Mouse (Mus musculus) liver, postnatal 0 days (tissue): ENCODE measurements around the gene Tmem135. TPM values are rescaled to one million over a fixed set of nuclear protein-coding genes. Genes with fewer than 3 reads are reported as not detected.

Source experiments
- ATAC-seq: fragments of 200-750 bp; cut with Nextera tagmentation; 2 replicates; pipeline ENCODE4 v1.8.0; 2017; ENCODE audit warnings: mild to moderate bottlenecking, moderate library complexity
- DNase-seq: peaks from one replicate; pipeline ENCODE4 v3.0.0-alpha.2; 2016
- H3K27ac ChIP-seq: fragments of 300-500 bp; sonication (generic); 2 replicates; pipeline ENCODE4 v1.5.1; 2014; ENCODE audit warnings: antibody characterized with exemption, moderate library complexity, mild to moderate bottlenecking, low read depth
- H3K27me3 ChIP-seq: fragments of 300-500 bp; sonication (generic); 2 replicates; pipeline ENCODE4 v1.6.1; 2014; ENCODE audit warnings: low read length, control low read depth, mixed read lengths; ENCODE audit not compliant: insufficient read depth
- H3K36me3 ChIP-seq: fragments of 300-500 bp; sonication (generic); replicated peaks from 2 replicates; pipeline ENCODE4 v1.6.1; 2014; ENCODE audit warnings: mild to moderate bottlenecking, control low read depth, low read length, moderate library complexity, mixed read lengths; ENCODE audit not compliant: insufficient read depth
- H3K4me1 ChIP-seq: fragments of 300-500 bp; sonication (generic); 2 replicates; pipeline ENCODE4 v1.6.1; 2014; ENCODE audit warnings: antibody characterized with exemption, mild to moderate bottlenecking, control low read depth; ENCODE audit not compliant: insufficient read depth
- H3K4me2 ChIP-seq: fragments of 300-500 bp; sonication (generic); 2 replicates; pipeline ENCODE4 v1.6.1; 2014; ENCODE audit warnings: low read depth, mild to moderate bottlenecking, low read length, moderate library complexity, mixed read lengths
- H3K4me3 ChIP-seq: fragments of 300-500 bp; sonication (generic); 2 replicates; pipeline ENCODE4 v1.5.1; 2014; ENCODE audit warnings: low read depth, low read length
- H3K9ac ChIP-seq: fragments of 300-500 bp; sonication (generic); replicated peaks from 2 replicates; pipeline ENCODE4 v1.6.1; 2014; ENCODE audit warnings: mild to moderate bottlenecking, moderate library complexity
- H3K9me3 ChIP-seq: fragments of 300-500 bp; sonication (generic); 2 replicates; pipeline ENCODE4 v1.6.1; 2016; ENCODE audit warnings: mild to moderate bottlenecking, control low read depth, low read length, mixed read lengths
- CTCF ChIP-seq: sonication (generic); IDR thresholded peaks from 2 replicates; pipeline ENCODE4 v1.5.1; 2016; ENCODE audit warnings: antibody characterized with exemption, low read depth
- EP300 ChIP-seq: IDR thresholded peaks from 2 replicates; pipeline ENCODE4 v1.6.1; 2016; ENCODE audit warnings: antibody characterized with exemption, low read depth, mild to moderate bottlenecking
- WGBS: fragments of 180-500 bp; shearing (Covaris S2); extraction: QIAGEN DNeasy Blood & Tissue Kit; methylation state at CpG from one replicate; pipeline ENCODE4 v1.1.7; 2014; ENCODE audit not compliant: insufficient replicate concordance; 5-methylcytosine and 5-hydroxymethylcytosine counted together
- polyA plus RNA-seq: library from polyadenylated mRNA; unstranded; fragments of >200 nt; fragmentation: Nextera tagmentation; extraction: Ambion mirVana; gene quantifications from 2 replicates; pipeline ENCODE4 v1.2.1, GENCODE M21; 2015

Gene Tmem135
- polyA plus RNA-seq, 1 experiment from 2014 or later, result 31.7 TPM

- TF ChIP-seq EP300 (no peak), CTCF (no peak)
- Histone ChIP-seq H3K4me2 (no peak overlapping the region), H3K4me3 (no peak overlapping the region), H3K27me3 (no peaks in the 10 kb centered on the region), H3K27ac (no peak overlapping the region), H3K9ac (no peak overlapping the region), H3K36me3 (0 out of 2 replicates have a peak, but pooled peaks cover 3% of the 10 kb centered on the region), H3K9me3 (no peaks in the 10 kb centered on the region), H3K4me1 (no peaks in the 10 kb centered on the region)
- no peak for ATAC-seq
- WGBS, result 78% methylated on average over 6 of the region's 6 CpGs
- no peak for DNase-seq
Measured at GRCm38 (mm10) chr7:89161610-89162378, 242.2 kb downstream of the Tmem135 start.

DNA sequence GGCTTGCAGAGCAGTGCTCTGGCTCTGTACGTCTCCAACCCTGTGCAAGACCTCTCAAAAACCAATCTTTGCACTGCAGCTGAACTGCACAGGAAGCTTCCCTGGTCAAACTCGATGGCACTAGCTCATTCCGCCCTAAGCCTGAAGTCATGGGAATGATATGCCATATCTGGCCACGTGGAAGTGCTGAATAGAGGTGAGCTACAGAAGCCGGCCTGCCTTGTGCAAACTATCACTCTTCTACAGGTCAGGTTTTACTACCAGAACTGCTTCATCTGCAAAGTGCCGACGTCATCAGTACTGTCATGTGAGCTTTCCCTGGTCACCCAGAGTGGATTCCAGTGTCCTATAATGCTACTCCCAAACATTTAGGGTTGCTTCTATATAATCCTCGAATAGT lies 246.7 kb downstream of the Tmem135 start:
- ATAC-seq, result no peak
- Histone ChIP-seq H3K9me3 (no peaks in the 10 kb centered on the region), H3K27ac (no peak overlapping the region), H3K9ac (no peak overlapping the region), H3K27me3 (no peaks in the 10 kb centered on the region), H3K4me3 (no peak overlapping the region), H3K4me1 (no peaks in the 10 kb centered on the region; the same call in 1 of the 2 replicates), H3K4me2 (no peak overlapping the region), H3K36me3 (peaks cover 17% of the 10 kb centered on the region)
- DNase-seq, result no peak
- 73% methylated on average over 8 of the region's 8 CpGs for WGBS
- TF ChIP-seq EP300, result no peak
- no peak for TF ChIP-seq CTCF

DNA sequence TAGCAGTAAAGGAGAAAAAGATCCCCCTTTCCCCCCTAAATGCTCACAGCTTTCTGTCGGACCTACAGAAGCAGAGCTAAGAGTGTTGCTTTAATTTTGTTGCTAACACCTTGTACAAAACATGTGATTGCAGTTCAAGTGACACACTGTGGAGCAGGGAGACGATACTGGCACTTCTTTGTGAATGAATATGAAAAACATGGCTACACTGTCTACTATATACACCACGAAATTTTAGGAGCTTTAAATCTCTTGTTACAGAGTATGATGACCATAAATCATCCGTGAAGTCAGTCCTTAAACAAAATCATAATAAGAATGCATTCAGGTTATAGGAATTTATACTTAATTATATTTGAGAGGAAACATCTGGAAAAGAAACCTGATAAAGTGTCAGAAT lies 247.4 kb downstream of the Tmem135 start:
- Histone ChIP-seq H3K4me3 (no peak overlapping the region), H3K9me3 (no peaks in the 10 kb centered on the region), H3K4me1 (no peaks in the 10 kb centered on the region; the same call in 1 of the 2 replicates), H3K36me3 (peaks cover 20% of the 10 kb centered on the region), H3K27me3 (no peaks in the 10 kb centered on the region), H3K9ac (no peak overlapping the region), H3K4me2 (no peak overlapping the region), H3K27ac (no peak overlapping the region)
- no peak for TF ChIP-seq EP300
- TF ChIP-seq CTCF, result no peak
- no peak for DNase-seq
- ATAC-seq, result no peak
- 79% methylated on average over 4 of the region's 4 CpGs for WGBS

- DNase-seq, result no peak
Measured at GRCm38 (mm10) chr7:89155741-89156140, 248.3 kb downstream of the Tmem135 start.

DNA sequence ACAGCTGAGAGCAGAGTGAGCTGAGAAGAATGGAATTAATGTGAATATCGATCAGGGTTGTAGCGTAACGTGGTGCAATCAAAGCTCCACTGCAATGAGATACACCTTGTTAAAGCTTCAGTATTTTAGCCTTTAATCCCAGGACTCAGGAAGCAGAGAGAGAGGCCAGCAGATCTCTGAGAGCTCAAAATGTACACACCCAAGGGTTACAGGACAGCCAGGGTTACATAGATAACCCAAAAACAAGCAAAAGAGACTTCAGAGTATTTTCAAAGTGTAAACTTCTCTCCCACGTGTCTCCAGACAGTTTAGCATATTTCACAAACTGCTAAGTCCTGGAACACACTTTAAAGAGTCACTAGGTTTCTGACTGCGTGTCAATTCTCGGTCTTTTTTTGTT lies 248.8 kb downstream of the Tmem135 start:
- no peak for DNase-seq
- Histone ChIP-seq H3K9ac (no peak overlapping the region), H3K36me3 (peaks cover 26% of the 10 kb centered on the region), H3K4me3 (no peak overlapping the region), H3K4me1 (no peaks in the 10 kb centered on the region; the same call in 1 of the 2 replicates), H3K9me3 (no peaks in the 10 kb centered on the region), H3K27me3 (no peaks in the 10 kb centered on the region), H3K4me2 (no peak overlapping the region), H3K27ac (no peak overlapping the region)
- WGBS, result 57% methylated on average over 6 of the region's 6 CpGs
- TF ChIP-seq CTCF (no peak), EP300 (no peak)
- ATAC-seq, result peak; percentile 44

More at GRCm38 (mm10) chr7:89155741-89156140, 248.3 kb downstream of the Tmem135 start:
- ATAC-seq, result no peak
- Histone ChIP-seq H3K36me3 (peaks cover 26% of the 10 kb centered on the region), H3K9me3 (no peaks in the 10 kb centered on the region), H3K4me3 (no peak overlapping the region), H3K27me3 (no peaks in the 10 kb centered on the region), H3K4me1 (no peaks in the 10 kb centered on the region; the same call in 1 of the 2 replicates), H3K9ac (no peak overlapping the region), H3K27ac (no peak overlapping the region), H3K4me2 (no peak overlapping the region)
- 71% methylated on average over 7 of the region's 7 CpGs for WGBS
- TF ChIP-seq CTCF (no peak), EP300 (no peak)

- Histone ChIP-seq H3K9ac (no peak overlapping the region), H3K4me1 (no peaks in the 10 kb centered on the region; the same call in 1 of the 2 replicates), H3K9me3 (no peaks in the 10 kb centered on the region), H3K4me2 (no peak overlapping the region), H3K27me3 (no peaks in the 10 kb centered on the region), H3K4me3 (no peak overlapping the region), H3K36me3 (peaks cover 24% of the 10 kb centered on the region), H3K27ac (no peak overlapping the region)
- DNase-seq (no peak), ATAC-seq (no peak)
- TF ChIP-seq EP300, result no peak
- no peak for TF ChIP-seq CTCF
- WGBS, result 80% methylated on average over 6 of the region's 6 CpGs
Measured at GRCm38 (mm10) chr7:89151345-89151744, 252.7 kb downstream of the Tmem135 start.
